Mouse (Mus musculus) liver, embryonic 16.5 days (tissue): ENCODE data around the gene Aspscr1. TPM values are rescaled to one million over a fixed set of nuclear protein-coding genes. Genes with fewer than 3 reads are reported as not detected.
A peak's percentile ranks its signal among the peaks of the same experiment; 100 is the strongest.

Experiments used
- ATAC-seq: fragments of 200-750 bp; cut with Nextera tagmentation; 2 replicates; pipeline ENCODE4 v1.8.0; 2017; ENCODE audit warnings: low read depth, mild to moderate bottlenecking, moderate number of reproducible peaks, moderate library complexity
- H3K27ac ChIP-seq: fragments of 300-500 bp; sonication (generic); 2 replicates; pipeline ENCODE4 v1.5.1; 2014; ENCODE audit warnings: mild to moderate bottlenecking, low read length
- H3K27me3 ChIP-seq: fragments of 300-500 bp; sonication (generic); 2 replicates; pipeline ENCODE4 v1.6.1; 2014; ENCODE audit warnings: low read depth, low read length, mixed read lengths; ENCODE audit not compliant: control insufficient read depth, insufficient read depth
- H3K36me3 ChIP-seq: fragments of 300-500 bp; sonication (generic); 2 replicates; pipeline ENCODE4 v1.6.1; 2014; ENCODE audit warnings: mild to moderate bottlenecking; ENCODE audit not compliant: control insufficient read depth, insufficient read depth
- H3K4me1 ChIP-seq: fragments of 300-500 bp; sonication (generic); 2 replicates; pipeline ENCODE4 v1.6.1; 2014; ENCODE audit warnings: low read depth, low read length, mixed read lengths; ENCODE audit not compliant: control insufficient read depth
- H3K4me2 ChIP-seq: fragments of 300-500 bp; sonication (generic); 2 replicates; pipeline ENCODE4 v1.6.1; 2014; ENCODE audit warnings: low read depth, low read length, mixed read lengths
- H3K4me3 ChIP-seq: fragments of 300-500 bp; sonication (generic); 2 replicates; pipeline ENCODE4 v1.5.1; 2014; ENCODE audit warnings: low read depth, mild to moderate bottlenecking, low read length
- H3K9ac ChIP-seq: fragments of 300-500 bp; sonication (generic); 2 replicates; pipeline ENCODE4 v1.6.1; 2014; ENCODE audit warnings: low read depth, low read length
- H3K9me3 ChIP-seq: fragments of 300-500 bp; sonication (generic); replicated peaks from 2 replicates; pipeline ENCODE4 v1.6.1; 2016; ENCODE audit warnings: low read length; ENCODE audit not compliant: control insufficient read depth
- WGBS: fragments of 180-500 bp; shearing (Covaris S2); extraction: QIAGEN DNeasy Blood & Tissue Kit; methylation state at CpG from one replicate; pipeline ENCODE4 v1.1.7; 2014; ENCODE audit not compliant: insufficient replicate concordance; 5-methylcytosine and 5-hydroxymethylcytosine counted together
- polyA plus RNA-seq: library from polyadenylated mRNA; unstranded; fragments of >200 nt; fragmentation: Nextera tagmentation; extraction: Ambion mirVana; gene quantifications from 2 replicates; pipeline ENCODE4 v1.2.1, GENCODE M21; 2015

Aspscr1 gene
- 44.6 and 44.7 TPM in 2 replicates for polyA plus RNA-seq

GRCm38 (mm10) chr11:120672687-120673593 lies at the start of gene Aspscr1:
Aspscr1 (plus strand) TSS chr11:120672973.
- peaks cover 14% of the 10 kb centered on the region for H3K4me1 ChIP-seq
- ATAC-seq, result peak; percentile 96
- H3K36me3 ChIP-seq, result no peaks in the 10 kb centered on the region
- no peaks in the 10 kb centered on the region for H3K9me3 ChIP-seq
- peak within 1 kb of the TSS; percentile 75 for H3K4me2 ChIP-seq
- H3K27ac ChIP-seq, result peak within 1 kb of the TSS; percentile 64
- no peaks in the 10 kb centered on the region for H3K27me3 ChIP-seq
- H3K4me3 ChIP-seq, result peak within 1 kb of the TSS; percentile 83
- H3K9ac ChIP-seq, result peak within 1 kb of the TSS; percentile 79
- WGBS, result 1% methylated on average over 82 of the region's 83 CpGs

GRCm38 (mm10) chr11:120623961-120624679 lies 48.7 kb upstream of the Aspscr1 start:
- peaks cover 42% of the 10 kb centered on the region for H3K36me3 ChIP-seq
- ATAC-seq, result peak; percentile 80
- peak overlapping the region; percentile 92 for H3K27ac ChIP-seq
- 10% methylated on average over 29 of the region's 30 CpGs for WGBS
- peak overlapping the region; percentile 90 for H3K4me3 ChIP-seq
- H3K4me2 ChIP-seq, result peak overlapping the region; percentile 79
- H3K9me3 ChIP-seq, result no peaks in the 10 kb centered on the region
- H3K9ac ChIP-seq, result peak overlapping the region; percentile 91
- peaks cover 46% of the 10 kb centered on the region for H3K4me1 ChIP-seq
- no peaks in the 10 kb centered on the region for H3K27me3 ChIP-seq

- Histone ChIP-seq H3K4me1 (peaks cover 52% of the 10 kb centered on the region), H3K36me3 (peaks cover 37% of the 10 kb centered on the region)
These were observed 48.1 kb upstream of the Aspscr1 start for GRCm38 (mm10) chr11:120624680-120625111.

DNA sequence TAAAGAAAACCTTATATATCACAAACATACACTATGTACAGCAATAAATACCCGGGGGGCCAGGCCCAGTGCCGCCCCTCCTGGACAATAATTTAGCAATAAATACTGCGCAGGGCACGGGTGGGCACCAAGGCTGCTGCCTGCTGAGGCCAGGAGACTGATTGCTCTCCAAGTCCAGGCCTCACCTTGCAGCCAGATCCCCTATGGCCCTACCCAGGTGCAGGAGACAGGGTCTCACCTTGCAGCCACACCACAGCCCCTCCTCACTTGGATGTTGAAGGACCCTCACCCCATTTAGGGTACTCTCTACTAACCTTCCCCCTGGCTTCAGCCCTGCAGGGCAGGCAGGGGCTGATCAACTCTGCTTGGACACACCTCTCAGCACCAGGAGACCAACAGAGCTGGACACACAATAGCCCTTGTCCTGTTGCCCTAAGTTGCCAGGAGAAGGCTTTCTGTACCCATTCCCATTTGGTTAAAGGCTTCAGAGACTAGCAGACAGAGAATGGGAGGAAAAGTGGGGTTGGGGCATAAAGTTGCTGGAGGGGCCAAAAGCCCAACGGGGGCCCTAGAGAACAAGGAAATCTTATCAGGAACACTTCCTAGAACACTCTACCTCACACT lies 47.5 kb upstream of the Aspscr1 start, which contains the start of gene Sirt7:
Sirt7 (minus strand) TSS at position 89 of the 624 bp plus-strand sequence.
- WGBS, result 9% methylated on average over 5 of the region's 5 CpGs
- H3K9me3 ChIP-seq, result no peaks in the 10 kb centered on the region
- H3K9ac ChIP-seq, result peak within 1 kb of the TSS; percentile 91
- H3K4me2 ChIP-seq, result peak within 1 kb of the TSS; percentile 79
- ATAC-seq, result no peak
- peak within 1 kb of the TSS; percentile 92 for H3K27ac ChIP-seq
- peak within 1 kb of the TSS; percentile 90 for H3K4me3 ChIP-seq
- H3K4me1 ChIP-seq, result peaks cover 57% of the 10 kb centered on the region
- peaks cover 32% of the 10 kb centered on the region for H3K36me3 ChIP-seq
- H3K27me3 ChIP-seq, result no peaks in the 10 kb centered on the region

More at GRCm38 (mm10) chr11:120624680-120625111, 48.1 kb upstream of the Aspscr1 start:
- H3K9me3 ChIP-seq, result no peaks in the 10 kb centered on the region
- peak overlapping the region; percentile 90 for H3K4me3 ChIP-seq
- H3K27me3 ChIP-seq, result no peaks in the 10 kb centered on the region
- peak overlapping the region; percentile 91 for H3K9ac ChIP-seq
- under 1% methylated on average over 51 of the region's 53 CpGs for WGBS
- ATAC-seq, result peak; percentile 62
- H3K27ac ChIP-seq, result peak overlapping the region; percentile 92
- H3K4me2 ChIP-seq, result peak overlapping the region; percentile 79

- Histone ChIP-seq H3K9ac (no peak overlapping the region), H3K4me2 (no peak overlapping the region), H3K9me3 (no peaks in the 10 kb centered on the region), H3K36me3 (peaks cover 18% of the 10 kb centered on the region), H3K27ac (no peak overlapping the region), H3K4me3 (no peak overlapping the region), H3K4me1 (peaks cover 73% of the 10 kb centered on the region), H3K27me3 (no peaks in the 10 kb centered on the region)
- no peak for ATAC-seq
- 80% methylated on average over 11 of the region's 11 CpGs for WGBS
These were observed 45.8 kb upstream of the Aspscr1 start for GRCm38 (mm10) chr11:120626785-120627467.

DNA sequence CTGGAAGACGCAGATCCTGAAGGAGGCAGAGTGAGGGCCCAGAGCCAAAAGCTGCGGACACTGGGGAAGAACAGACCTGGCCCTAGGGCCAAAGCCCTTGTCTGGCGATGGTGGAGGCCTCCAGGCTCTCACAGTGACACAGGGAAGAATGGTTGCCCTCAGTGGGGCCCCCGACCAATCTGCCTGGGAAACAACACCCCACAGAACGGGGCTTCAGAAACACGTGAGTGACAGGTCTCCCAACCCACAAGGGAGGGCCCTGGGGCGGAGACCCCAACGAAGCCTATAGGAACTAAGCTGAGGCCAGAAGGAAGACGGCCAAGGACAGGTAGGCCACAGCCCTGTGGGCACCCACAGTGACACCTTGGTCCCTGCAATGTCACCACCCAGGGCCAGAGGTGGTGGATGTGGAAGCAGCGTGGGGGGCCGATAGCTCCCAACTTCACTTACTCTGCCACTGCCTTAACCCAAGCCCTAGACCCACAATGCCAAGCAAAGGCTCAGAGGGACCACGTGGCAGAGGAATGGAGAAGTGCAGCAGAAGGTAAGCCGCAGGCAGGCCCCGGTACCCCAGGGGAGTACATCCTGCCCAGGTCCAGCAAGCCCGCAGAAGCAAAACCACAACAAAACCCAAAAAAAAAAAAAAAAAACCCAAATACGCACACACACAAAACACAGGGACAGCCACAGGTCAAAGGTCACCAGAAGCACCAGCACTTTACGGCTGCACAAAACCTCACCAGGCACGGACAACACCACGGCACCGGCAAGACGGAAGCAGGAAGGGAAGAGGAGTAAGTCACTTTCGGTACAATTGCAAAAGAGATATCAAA lies 45.1 kb upstream of the Aspscr1 start:
- peak overlapping the region; percentile 19; the same call in 1 of the 2 replicates for H3K4me3 ChIP-seq
- 40% methylated on average over 22 of the region's 22 CpGs for WGBS
- peak overlapping the region; percentile 42 for H3K4me2 ChIP-seq
- peaks cover 13% of the 10 kb centered on the region for H3K36me3 ChIP-seq
- no peak for ATAC-seq
- H3K27me3 ChIP-seq, result no peaks in the 10 kb centered on the region
- H3K4me1 ChIP-seq, result peaks cover 78% of the 10 kb centered on the region
- 0 out of 2 replicates have a peak overlapping the region, but pooled peaks have one; percentile 1 for H3K9ac ChIP-seq
- H3K9me3 ChIP-seq, result no peaks in the 10 kb centered on the region
- peak overlapping the region; percentile 31; the same call in 1 of the 2 replicates for H3K27ac ChIP-seq

DNA sequence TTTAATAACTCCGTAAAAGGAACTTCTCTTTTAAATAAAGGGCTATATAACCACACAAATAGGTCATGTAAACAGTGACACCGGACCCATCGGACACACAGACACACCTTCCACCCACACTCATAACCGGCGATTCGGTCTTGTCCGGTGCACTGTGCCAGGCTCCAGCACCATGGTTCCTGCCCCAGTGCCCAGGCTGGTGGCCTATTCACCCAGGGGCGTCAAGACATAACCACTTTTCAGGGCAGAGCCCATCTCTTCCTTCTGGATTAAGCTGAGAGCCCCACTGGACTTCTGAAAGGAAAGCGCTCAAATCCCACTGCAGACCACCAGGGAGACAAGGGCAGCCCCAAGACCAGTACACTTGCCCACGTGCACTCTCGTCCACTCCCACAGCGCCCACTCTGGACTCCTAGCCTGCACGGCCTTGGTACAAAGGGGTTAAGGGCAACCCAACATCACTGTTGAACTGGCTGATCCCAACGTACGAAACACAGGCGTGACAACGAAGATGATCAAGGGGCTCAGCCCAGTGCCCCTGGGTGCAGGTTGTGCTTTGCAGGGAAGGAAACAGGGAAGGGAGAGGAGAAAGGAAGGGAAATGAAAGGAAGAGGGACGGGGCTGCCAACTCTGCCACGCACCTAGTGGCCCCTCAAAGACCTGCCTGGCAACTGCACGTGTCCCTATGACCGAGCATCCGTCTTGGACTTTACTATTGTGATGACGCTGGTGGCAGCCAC lies 44.0 kb upstream of the Aspscr1 start:
- peak overlapping the region; percentile 84 for H3K4me3 ChIP-seq
- no peaks in the 10 kb centered on the region for H3K9me3 ChIP-seq
- 82% methylated on average over 23 of the region's 23 CpGs for WGBS
- H3K4me1 ChIP-seq, result peaks cover 74% of the 10 kb centered on the region
- no peak for ATAC-seq
- peaks cover 8% of the 10 kb centered on the region for H3K36me3 ChIP-seq
- peak overlapping the region; percentile 94 for H3K4me2 ChIP-seq
- peak overlapping the region; percentile 97 for H3K9ac ChIP-seq
- H3K27me3 ChIP-seq, result no peaks in the 10 kb centered on the region
- peak overlapping the region; percentile 100 for H3K27ac ChIP-seq
